Mouse (Mus musculus) 416B (cell line): Measurements from ENCODE around the gene Cybrd1.

ENCODE experiments used
- DNase-seq: peaks from one replicate; pipeline ENCODE4 v3.0.0; 2011; ENCODE audit warnings: low read depth

The Cybrd1 gene

GRCm38 (mm10) chr2:71123591-71123990 is 5.9 kb downstream of the Cybrd1 start:
- no peak for DNase-seq

GRCm38 (mm10) chr2:71127779-71128534 is 10.2 kb downstream of the Cybrd1 start:
- DNase-seq = peak; percentile 13

- no peak for DNase-seq
Observed at GRCm38 (mm10) chr2:71130366-71130765, 12.6 kb downstream of the Cybrd1 start.

- peak; percentile 42 for DNase-seq
Observed at GRCm38 (mm10) chr2:71131866-71132496, 14.3 kb downstream of the Cybrd1 start.

- peak; percentile 88 for DNase-seq
Observed at GRCm38 (mm10) chr2:71134041-71134505, 16.4 kb downstream of the Cybrd1 start.

GRCm38 (mm10) chr2:71134836-71135235 is 17.1 kb downstream of the Cybrd1 start:
- DNase-seq = peak; percentile 20

- no peak for DNase-seq
Observed at GRCm38 (mm10) chr2:71140622-71141021, 22.9 kb downstream of the Cybrd1 start.

GRCm38 (mm10) chr2:71142410-71142809 is 24.7 kb downstream of the Cybrd1 start:
- DNase-seq = peak; percentile 62

GRCm38 (mm10) chr2:71145853-71146252 is 28.1 kb downstream of the Cybrd1 start:
- no peak for DNase-seq

GRCm38 (mm10) chr2:71146266-71146665 is 28.5 kb downstream of the Cybrd1 start:
- DNase-seq = no peak

- no peak for DNase-seq
Observed at GRCm38 (mm10) chr2:71147816-71148215, 30.1 kb downstream of the Cybrd1 start.

GRCm38 (mm10) chr2:71152170-71152569 is 34.4 kb downstream of the Cybrd1 start:
- no peak for DNase-seq

GRCm38 (mm10) chr2:71155486-71155885 is 37.8 kb downstream of the Cybrd1 start:
- peak; percentile 76 for DNase-seq

GRCm38 (mm10) chr2:71156446-71156845 is 38.7 kb downstream of the Cybrd1 start:
- DNase-seq = no peak

GRCm38 (mm10) chr2:71157881-71158280 is 40.2 kb downstream of the Cybrd1 start:
- no peak for DNase-seq

GRCm38 (mm10) chr2:71159576-71160306 is 42.0 kb downstream of the Cybrd1 start:
- no peak for DNase-seq

- DNase-seq = no peak
Observed at GRCm38 (mm10) chr2:71160307-71160861, 42.7 kb downstream of the Cybrd1 start.

- no peak for DNase-seq
Observed at GRCm38 (mm10) chr2:71161558-71161957, 43.8 kb downstream of the Cybrd1 start.

GRCm38 (mm10) chr2:71162831-71163621 is 45.3 kb downstream of the Cybrd1 start:
- DNase-seq = no peak

GRCm38 (mm10) chr2:71167211-71167610 is 49.5 kb downstream of the Cybrd1 start:
- DNase-seq = no peak

- DNase-seq = no peak
Observed at GRCm38 (mm10) chr2:71168461-71169021, 50.8 kb downstream of the Cybrd1 start.
